In the genomic region with DNA sequence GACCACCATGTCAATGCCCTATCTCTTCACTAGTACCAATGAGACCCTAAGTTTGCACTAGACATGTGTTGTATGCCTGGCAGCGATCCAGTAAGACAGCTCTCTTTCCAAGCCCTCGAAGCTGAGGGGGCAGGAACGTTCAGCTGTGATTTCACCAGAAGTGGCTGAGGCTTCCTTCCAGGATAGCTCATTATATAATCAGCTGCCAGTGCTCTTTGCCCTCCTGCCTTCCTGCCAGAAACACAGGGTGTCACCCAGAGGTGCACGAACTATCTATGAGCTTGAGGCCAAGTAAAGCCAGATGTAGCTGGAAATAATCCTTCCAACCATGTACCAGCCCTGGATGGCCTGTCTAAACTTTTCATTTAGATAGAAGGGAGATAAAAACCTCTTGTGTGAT, we compare ENCODE assay signal across 19 mouse cellular contexts. TPM values are rescaled to one million over a fixed set of nuclear protein-coding genes. Genes with fewer than 3 reads are reported as not detected.
DNase-seq lines count a peak whose midpoint lies in the region; ATAC-seq lines count a peak whose summit lies in the region.
"Had no signal": no experiment of that assay in that cellular context is flagged by ENCODE, and none has a peak within 500 bp of the region (broad histone marks: within the 10 kb centered on the region; RNA-seq: fewer than 3 reads in every experiment).

No protein-coding gene starts in this region.

- H3K36me3 ChIP-seq in kidney, embryonic 14.5 days (ENCODE audit: control insufficient read depth, insufficient read depth, low read length), result no peaks in the 10 kb centered on the region
- H3K36me3 ChIP-seq: liver, embryonic 12.5 days; midbrain, embryonic 15.5 days had no signal

- no peak for ATAC-seq in kidney, embryonic 14.5 days (ENCODE audit: low FRiP score, low TSS enrichment)
- ATAC-seq: activated CD4-positive, CD25-positive, alpha-beta regulatory T cell, adult 4 months; forebrain, postnatal 0 days; hindbrain, embryonic 16.5 days; liver, embryonic 12.5 days; midbrain, embryonic 15.5 days had no signal

- 61% methylated on average over 4 of the region's 4 CpGs for WGBS in kidney, embryonic 14.5 days

- H3K27ac ChIP-seq in kidney, embryonic 14.5 days (ENCODE audit: low read depth, low read length), result no peak overlapping the region
- H3K27ac ChIP-seq: kidney, postnatal 0 days; liver, embryonic 12.5 days; midbrain, embryonic 15.5 days had no signal

- peak; percentile 27 to 46 for DNase-seq in cerebellum, postnatal 10 days
- no peak for DNase-seq in cerebellum, adult 9-11 months
- DNase-seq in kidney, adult 18-20 months, result peak; percentile 62
- DNase-seq in right cerebral cortex, postnatal 14 days, result peak; percentile 20
- DNase-seq in right cerebral cortex, postnatal 25 days, result no peak
- DNase-seq in spleen, adult 18-20 months, result no peak
- no peak for DNase-seq in urinary bladder, adult 2 months (ENCODE audit: low spot score)
- DNase-seq: cerebellum, adult 9-10 months; forebrain, postnatal 0 days; gastrocnemius, postnatal 10 days; right cerebral cortex, postnatal 4 days had no signal

- no peaks in the 10 kb centered on the region for H3K27me3 ChIP-seq in kidney, embryonic 14.5 days (ENCODE audit: control insufficient read depth, insufficient read depth, low read length)
- H3K27me3 ChIP-seq: liver, embryonic 12.5 days; midbrain, embryonic 15.5 days had no signal

- H3K4me2 ChIP-seq in kidney, embryonic 14.5 days (replicated peaks; ENCODE audit: low read depth, low read length), result no peak overlapping the region
- H3K4me2 ChIP-seq: liver, embryonic 12.5 days; midbrain, embryonic 15.5 days had no signal

- H3K4me3 ChIP-seq in kidney, embryonic 14.5 days (ENCODE audit: low read length), result no peak overlapping the region
- H3K4me3 ChIP-seq: erythroblast, embryonic 14.5 days; liver, embryonic 12.5 days; midbrain, embryonic 15.5 days had no signal

- no peaks in the 10 kb centered on the region for H3K4me1 ChIP-seq in kidney, embryonic 14.5 days (ENCODE audit: control insufficient read depth, insufficient read depth, low read length)
- H3K4me1 ChIP-seq: midbrain, embryonic 15.5 days had no signal

- no peak overlapping the region for H3K9ac ChIP-seq in kidney, embryonic 14.5 days (ENCODE audit: low read depth, low read length)
- H3K9ac ChIP-seq: forebrain, postnatal 0 days; liver, embryonic 12.5 days; midbrain, embryonic 15.5 days had no signal

- no peaks in the 10 kb centered on the region for H3K9me3 ChIP-seq in kidney, embryonic 14.5 days (ENCODE audit: control insufficient read depth, low read length)
- H3K9me3 ChIP-seq: liver, embryonic 12.5 days; midbrain, embryonic 15.5 days had no signal

RNA-seq across cellular contexts. Expression of gene Tgm3, which starts 8.1 kb away (rescaled TPM):
- not detected in 2 replicates for polyA plus RNA-seq in kidney, embryonic 14.5 days (2014; fragmentation: Nextera tagmentation; extraction: Ambion mirVana)
- polyA plus RNA-seq in urinary bladder, adult 2 months (2012; rRNA removed), result 3.7 and 3.8 TPM in 2 replicates
- polyA plus RNA-seq: activated CD4-positive, CD25-positive, alpha-beta regulatory T cell, adult 4 months; erythroblast, embryonic 14.5 days; heart, embryonic 16.5 days; hindbrain, embryonic 16.5 days; kidney, postnatal 0 days; liver, embryonic 12.5 days had no signal

Comparison
In these comparisons a context has a peak if more than half of its experiments do, and no peak if none do; other contexts are left out.
1. DNase-seq: peak in cerebellum, postnatal 10 days (2 of 2), kidney, adult 18-20 months (single experiment) and right cerebral cortex, postnatal 14 days (single experiment); none in cerebellum, adult 9-11 months (single experiment), right cerebral cortex, postnatal 25 days (single experiment), spleen, adult 18-20 months (0 of 2) and urinary bladder, adult 2 months (single experiment).